In the genomic region with DNA sequence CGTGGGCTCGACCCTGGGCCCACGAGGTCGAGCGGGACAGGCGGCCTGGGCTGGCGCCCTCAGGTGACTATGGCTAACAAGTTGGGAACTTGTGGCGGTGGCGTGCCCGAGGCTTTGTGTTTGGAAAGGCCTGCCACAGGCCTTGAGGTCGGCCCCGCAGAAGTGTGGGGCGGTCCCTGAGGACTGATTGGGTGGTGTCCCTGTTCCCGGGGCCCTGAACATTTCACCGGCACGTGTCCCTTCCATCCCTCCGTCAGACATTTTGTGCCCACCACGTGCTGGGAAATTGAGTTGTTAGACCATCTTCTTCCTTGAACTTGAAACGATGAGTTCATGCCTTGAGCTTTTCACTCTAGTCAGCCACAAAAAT, we compare ENCODE assay signal across 8 mouse cellular contexts. TPM values are rescaled to one million over a fixed set of nuclear protein-coding genes. Genes with fewer than 3 reads are reported as not detected.
DNase-seq lines count a peak whose midpoint lies in the region; ATAC-seq and TF ChIP-seq lines count a peak whose summit lies in the region.

No protein-coding gene starts in this region.

- no peak for TF ChIP-seq POLR2A in testis, adult 2 months (IDR thresholded peaks at IDR 0.05; ENCODE audit: control insufficient read depth, low read depth, low read length)

- peak; percentile 76 for DNase-seq in 3T3-L1 (ENCODE audit: low read depth, low spot score)
- peak; percentile 81 to 90 for DNase-seq in adrenal gland, adult (ENCODE audit: inconsistent age in 2 of 2, low spot score in 1 of 2)
- DNase-seq in embryonic facial prominence, embryonic 14.5 days (ENCODE audit: low spot score): peak; percentile 91
- DNase-seq in kidney, postnatal 0 days (ENCODE audit: low spot score): peak; percentile 74
- peak in 2 of 3 experiments; percentile 71 for DNase-seq in liver, embryonic 14.5 days (ENCODE audit: low read depth in 3 of 3, low spot score in 3 of 3)

- peak; percentile 22; the same call in 1 of the 2 replicates for TF ChIP-seq EP300 in liver, embryonic 14.5 days (IDR thresholded peaks at IDR 0.05; ENCODE audit: low read depth)

- H3K4me1 ChIP-seq in embryonic facial prominence, embryonic 14.5 days (ENCODE audit: control insufficient read depth, insufficient read depth, low read length): peaks cover 21% of the 10 kb centered on the region
- peaks cover 70% of the 10 kb centered on the region for H3K4me1 ChIP-seq in heart, embryonic 13.5 days
- peaks cover 40% of the 10 kb centered on the region for H3K4me1 ChIP-seq in kidney, postnatal 0 days (replicated peaks; ENCODE audit: insufficient read depth, low read length)
- H3K4me1 ChIP-seq in liver, embryonic 14.5 days (replicated peaks; ENCODE audit: control insufficient read depth in 2 of 2, insufficient read depth in 2 of 2, low read length in 1 of 2): peaks cover 70% of the 10 kb centered on the region in 2 experiments
- H3K4me1 ChIP-seq in neural tube, embryonic 12.5 days: peaks cover 27% of the 10 kb centered on the region
- H3K4me1 ChIP-seq in testis, adult 2 months (ENCODE audit: control insufficient read depth, insufficient read depth, low read length): peaks cover 8% of the 10 kb centered on the region

- no peaks in the 10 kb centered on the region for H3K27me3 ChIP-seq in embryonic facial prominence, embryonic 14.5 days (replicated peaks; ENCODE audit: control insufficient read depth, insufficient read depth, low read length)
- no peaks in the 10 kb centered on the region for H3K27me3 ChIP-seq in heart, embryonic 13.5 days (replicated peaks)
- no peaks in the 10 kb centered on the region for H3K27me3 ChIP-seq in kidney, postnatal 0 days (ENCODE audit: insufficient read depth, low read length)
- no peaks in the 10 kb centered on the region for H3K27me3 ChIP-seq in liver, embryonic 14.5 days (ENCODE audit: control insufficient read depth, insufficient read depth, low read length)
- H3K27me3 ChIP-seq in neural tube, embryonic 12.5 days (replicated peaks): no peaks in the 10 kb centered on the region
- H3K27me3 ChIP-seq in testis, adult 2 months (ENCODE audit: control insufficient read depth, insufficient read depth, low read length): no peaks in the 10 kb centered on the region

- peak overlapping the region; percentile 92 for H3K4me3 ChIP-seq in embryonic facial prominence, embryonic 14.5 days (ENCODE audit: low read depth, low read length)
- peak overlapping the region; percentile 93 for H3K4me3 ChIP-seq in heart, embryonic 13.5 days
- peak overlapping the region; percentile 92 for H3K4me3 ChIP-seq in kidney, postnatal 0 days (replicated peaks; ENCODE audit: low read depth, low read length)
- H3K4me3 ChIP-seq in liver, embryonic 14.5 days (ENCODE audit: insufficient read depth in 1 of 2, low read depth in 2 of 2, low read length in 2 of 2): peak overlapping the region; percentile 95 to 99
- peak overlapping the region; percentile 93 for H3K4me3 ChIP-seq in neural tube, embryonic 12.5 days
- peak overlapping the region; percentile 94 for H3K4me3 ChIP-seq in testis, adult 2 months (ENCODE audit: control insufficient read depth, low read depth, low read length)

- ATAC-seq in embryonic facial prominence, embryonic 14.5 days (ENCODE audit: low read depth): no peak
- no peak; the same call in 1 of the 2 replicates for ATAC-seq in heart, embryonic 13.5 days (ENCODE audit: extremely low read depth, insufficient number of reproducible peaks, low FRiP score, low TSS enrichment)
- peak; percentile 40 for ATAC-seq in kidney, postnatal 0 days (replicated peaks; ENCODE audit: low FRiP score, low read depth)
- ATAC-seq in liver, embryonic 14.5 days (ENCODE audit: insufficient read depth): peak; percentile 35
- ATAC-seq in neural tube, embryonic 12.5 days (ENCODE audit: low FRiP score, low read depth): no peak

- H3K27ac ChIP-seq in embryonic facial prominence, embryonic 14.5 days (replicated peaks; ENCODE audit: low read depth, low read length): peak overlapping the region; percentile 99
- peak overlapping the region; percentile 100 for H3K27ac ChIP-seq in heart, embryonic 13.5 days (replicated peaks)
- H3K27ac ChIP-seq in kidney, postnatal 0 days: peak overlapping the region; percentile 97
- H3K27ac ChIP-seq in liver, embryonic 14.5 days: peak overlapping the region; percentile 90
- peak overlapping the region; percentile 96 for H3K27ac ChIP-seq in neural tube, embryonic 12.5 days
- H3K27ac ChIP-seq in testis, adult 2 months (ENCODE audit: control insufficient read depth, insufficient read depth, low read depth, low read length): peak overlapping the region; percentile 99

- H3K4me2 ChIP-seq in embryonic facial prominence, embryonic 14.5 days (ENCODE audit: low read depth, low read length): peak overlapping the region; percentile 80
- peak overlapping the region; percentile 88 for H3K4me2 ChIP-seq in heart, embryonic 13.5 days
- peak overlapping the region; percentile 81 for H3K4me2 ChIP-seq in kidney, postnatal 0 days (ENCODE audit: low read length)
- peak overlapping the region; percentile 99 for H3K4me2 ChIP-seq in liver, embryonic 14.5 days (ENCODE audit: low read depth)
- H3K4me2 ChIP-seq in neural tube, embryonic 12.5 days (replicated peaks): peak overlapping the region; percentile 88

- no peak for TF ChIP-seq CTCF in kidney, postnatal 0 days (IDR thresholded peaks at IDR 0.05; ENCODE audit: low read depth)
- no peak for TF ChIP-seq CTCF in liver, embryonic 14.5 days (IDR thresholded peaks at IDR 0.05; ENCODE audit: low read depth)
- TF ChIP-seq CTCF in testis, adult 2 months (IDR thresholded peaks at IDR 0.05; ENCODE audit: control insufficient read depth, insufficient read depth, insufficient replicate concordance, low read depth, low read length): no peak

- H3K36me3 ChIP-seq in embryonic facial prominence, embryonic 14.5 days (ENCODE audit: control insufficient read depth, insufficient read depth, low read length): peaks cover 4% of the 10 kb centered on the region; the same call in 1 of the 2 replicates
- H3K36me3 ChIP-seq in heart, embryonic 13.5 days: peaks cover 9% of the 10 kb centered on the region
- 0 out of 2 replicates have a peak, but pooled peaks cover 2% of the 10 kb centered on the region for H3K36me3 ChIP-seq in kidney, postnatal 0 days (ENCODE audit: insufficient read depth, low read length)
- H3K36me3 ChIP-seq in liver, embryonic 14.5 days (replicated peaks; ENCODE audit: control insufficient read depth, insufficient read depth, low read depth): peaks cover 39% of the 10 kb centered on the region
- H3K36me3 ChIP-seq in neural tube, embryonic 12.5 days: no peaks in the 10 kb centered on the region
- no peaks in the 10 kb centered on the region for H3K36me3 ChIP-seq in testis, adult 2 months (ENCODE audit: control insufficient read depth, insufficient read depth, low read length)

- H3K9me3 ChIP-seq in embryonic facial prominence, embryonic 14.5 days (ENCODE audit: control insufficient read depth, low read length): no peaks in the 10 kb centered on the region
- no peaks in the 10 kb centered on the region for H3K9me3 ChIP-seq in heart, embryonic 13.5 days
- H3K9me3 ChIP-seq in kidney, postnatal 0 days (replicated peaks; ENCODE audit: low read length): no peaks in the 10 kb centered on the region
- no peaks in the 10 kb centered on the region for H3K9me3 ChIP-seq in liver, embryonic 14.5 days (ENCODE audit: control insufficient read depth, low read length)
- no peaks in the 10 kb centered on the region for H3K9me3 ChIP-seq in neural tube, embryonic 12.5 days

- WGBS in embryonic facial prominence, embryonic 14.5 days: under 1% methylated on average over 13 of the region's 19 CpGs
- under 1% methylated on average over 19 of the region's 19 CpGs for WGBS in heart, embryonic 13.5 days
- WGBS in kidney, postnatal 0 days: 0% methylated on average over 17 of the region's 19 CpGs
- under 1% methylated on average over 19 of the region's 19 CpGs for WGBS in liver, embryonic 14.5 days (ENCODE audit: insufficient replicate concordance)
- WGBS in neural tube, embryonic 12.5 days: under 1% methylated on average over 19 of the region's 19 CpGs

- H3K9ac ChIP-seq in embryonic facial prominence, embryonic 14.5 days (ENCODE audit: low read depth, low read length): peak overlapping the region; percentile 95
- H3K9ac ChIP-seq in heart, embryonic 13.5 days: peak overlapping the region; percentile 100
- H3K9ac ChIP-seq in kidney, postnatal 0 days (ENCODE audit: low read depth, low read length): peak overlapping the region; percentile 92
- H3K9ac ChIP-seq in liver, embryonic 14.5 days (replicated peaks): peak overlapping the region; percentile 100
- H3K9ac ChIP-seq in neural tube, embryonic 12.5 days: peak overlapping the region; percentile 97

RNA-seq across cellular contexts. Expression of gene Anp32b, which starts 1.8 kb away (rescaled TPM):
- polyA plus RNA-seq in embryonic facial prominence, embryonic 14.5 days (2014; fragmentation: Nextera tagmentation; extraction: Ambion mirVana): 238 and 251 TPM in 2 replicates
- 179 and 191 TPM in 2 replicates for polyA plus RNA-seq in heart, embryonic 13.5 days (2015; fragmentation: Nextera tagmentation; extraction: Ambion mirVana)
- polyA plus RNA-seq in kidney, postnatal 0 days (2015; fragmentation: Nextera tagmentation; extraction: Ambion mirVana): 198 and 211 TPM in 2 replicates
- polyA plus RNA-seq in liver, embryonic 14.5 days (2012; rRNA removed): 60.1 and 171 TPM in 2 replicates
- 351 and 427 TPM in 2 replicates for polyA plus RNA-seq in liver, embryonic 14.5 days (2014; fragmentation: Nextera tagmentation; extraction: Ambion mirVana)
- polyA plus RNA-seq in neural tube, embryonic 12.5 days (2016; fragmentation: Nextera tagmentation; extraction: Ambion mirVana): 194 and 196 TPM in 2 replicates
- polyA plus RNA-seq in testis, adult 2 months (2012; rRNA removed): 10.5 and 11.6 TPM in 2 replicates

RNA-seq across cellular contexts. Expression of gene Nans, which starts 36.6 kb away (rescaled TPM):
- polyA plus RNA-seq in embryonic facial prominence, embryonic 14.5 days (2014; fragmentation: Nextera tagmentation; extraction: Ambion mirVana): 75.3 and 79.9 TPM in 2 replicates
- 63.1 and 65.4 TPM in 2 replicates for polyA plus RNA-seq in heart, embryonic 13.5 days (2015; fragmentation: Nextera tagmentation; extraction: Ambion mirVana)
- polyA plus RNA-seq in kidney, postnatal 0 days (2015; fragmentation: Nextera tagmentation; extraction: Ambion mirVana): 45.6 and 50.7 TPM in 2 replicates
- polyA plus RNA-seq in liver, embryonic 14.5 days (2012; rRNA removed): 32.9 and 36.0 TPM in 2 replicates
- polyA plus RNA-seq in liver, embryonic 14.5 days (2014; fragmentation: Nextera tagmentation; extraction: Ambion mirVana): 49.4 and 51.8 TPM in 2 replicates
- polyA plus RNA-seq in neural tube, embryonic 12.5 days (2016; fragmentation: Nextera tagmentation; extraction: Ambion mirVana): 65.4 and 70.7 TPM in 2 replicates
- polyA plus RNA-seq in testis, adult 2 months (2012; rRNA removed): 9.5 and 10.7 TPM in 2 replicates

RNA-seq across cellular contexts. Expression of gene Hemgn, which starts 39.2 kb away (rescaled TPM):
- 0.47 and 0.51 TPM in 2 replicates for polyA plus RNA-seq in embryonic facial prominence, embryonic 14.5 days (2014; fragmentation: Nextera tagmentation; extraction: Ambion mirVana)
- 3.1 and 12.6 TPM in 2 replicates for polyA plus RNA-seq in heart, embryonic 13.5 days (2015; fragmentation: Nextera tagmentation; extraction: Ambion mirVana)
- polyA plus RNA-seq in kidney, postnatal 0 days (2015; fragmentation: Nextera tagmentation; extraction: Ambion mirVana): 0.11 and 0.15 TPM in 2 replicates
- 191 and 274 TPM in 2 replicates for polyA plus RNA-seq in liver, embryonic 14.5 days (2012; rRNA removed)
- polyA plus RNA-seq in liver, embryonic 14.5 days (2014; fragmentation: Nextera tagmentation; extraction: Ambion mirVana): 293 and 315 TPM in 2 replicates
- 2.3 and 3.5 TPM in 2 replicates for polyA plus RNA-seq in neural tube, embryonic 12.5 days (2016; fragmentation: Nextera tagmentation; extraction: Ambion mirVana)
- polyA plus RNA-seq in testis, adult 2 months (2012; rRNA removed): 54.7 and 57.4 TPM in 2 replicates

Comparison
In these comparisons a context has a peak if more than half of its experiments do, and no peak if none do; other contexts are left out.
1. ATAC-seq: peak in kidney, postnatal 0 days (single experiment) and liver, embryonic 14.5 days (single experiment); none in embryonic facial prominence, embryonic 14.5 days (single experiment), heart, embryonic 13.5 days (single experiment) and neural tube, embryonic 12.5 days (single experiment).
2. Peak in every context shown above with its lines, with median percentiles within 50 percentile points of each other: DNase-seq, H3K27ac ChIP-seq, H3K4me2 ChIP-seq, H3K4me3 ChIP-seq and H3K9ac ChIP-seq.